Mouse (Mus musculus) right cerebral cortex, postnatal 14 days (tissue): ENCODE measurements at regions not wholly inside any gene's neighbourhood (a gene's known extent, or its start where the extent isn't known, plus 50 kb on each side); places are given as distances from the start of the nearest gene placed in this dataset.

Experiments used
- DNase-seq: peaks from one replicate; pipeline ENCODE4 v3.0.0; 2022

- no peak for DNase-seq
Measured at GRCm38 (mm10) chr4:31627777-31628176, 336.1 kb upstream of the Map3k7 start.

DNA sequence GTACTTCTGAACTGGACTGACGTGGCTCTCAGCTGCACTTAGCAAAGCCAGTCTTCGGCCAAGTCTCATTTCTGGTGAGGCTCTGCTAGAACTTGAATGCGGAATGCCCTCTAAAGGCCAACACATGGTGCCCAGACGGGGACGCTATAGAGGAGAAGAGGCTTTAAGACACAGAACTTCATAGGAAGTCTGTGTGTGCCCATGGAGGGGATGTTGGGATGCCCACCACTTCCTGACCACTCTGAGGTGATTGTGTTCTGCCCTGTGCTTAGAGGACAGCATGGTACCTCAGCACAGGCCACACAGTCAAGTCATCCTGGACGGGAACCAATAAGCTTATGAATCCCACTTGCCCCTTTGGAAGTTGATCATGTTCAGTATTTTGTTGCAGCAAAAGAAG lies 325.3 kb upstream of the Map3k7 start:
- no peak for DNase-seq

DNA sequence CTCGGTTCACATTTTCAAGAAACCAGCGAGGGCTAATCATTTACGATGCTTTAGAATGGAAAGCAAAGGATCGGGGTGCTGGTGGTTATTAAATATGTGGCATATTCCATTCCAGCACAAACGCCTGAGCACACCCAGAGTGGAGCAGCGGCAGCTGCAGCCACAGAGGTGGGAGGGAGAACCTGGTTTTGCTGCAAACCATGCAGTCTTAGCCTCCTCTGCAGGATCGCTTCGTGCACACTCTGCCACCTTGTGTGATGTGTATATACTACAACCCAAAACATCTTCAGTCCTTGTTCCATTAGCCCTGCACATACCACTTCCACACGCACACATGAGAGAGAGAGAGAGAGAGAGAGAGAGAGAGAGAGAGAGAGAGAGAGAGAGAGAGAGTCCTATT lies 321.7 kb upstream of the Map3k7 start:
- peak; percentile 55 for DNase-seq

- no peak for DNase-seq
Measured at GRCm38 (mm10) chr4:31642593-31643290, 321.2 kb upstream of the Map3k7 start.

GRCm38 (mm10) chr4:31648631-31649368 lies 315.1 kb upstream of the Map3k7 start:
- no peak for DNase-seq

- no peak for DNase-seq
Measured at GRCm38 (mm10) chr4:31655364-31656106, 308.4 kb upstream of the Map3k7 start.

- DNase-seq: no peak
Measured at GRCm38 (mm10) chr4:31656111-31656510, 307.8 kb upstream of the Map3k7 start.

- DNase-seq: no peak
Measured at GRCm38 (mm10) chr4:31658820-31659219, 305.1 kb upstream of the Map3k7 start.

- DNase-seq: no peak
Measured at GRCm38 (mm10) chr4:31660896-31661295, 303.0 kb upstream of the Map3k7 start.

- no peak for DNase-seq
Measured at GRCm38 (mm10) chr4:31671530-31672170, 292.2 kb upstream of the Map3k7 start.

GRCm38 (mm10) chr4:31672171-31672841 lies 291.6 kb upstream of the Map3k7 start:
- DNase-seq: no peak

DNA sequence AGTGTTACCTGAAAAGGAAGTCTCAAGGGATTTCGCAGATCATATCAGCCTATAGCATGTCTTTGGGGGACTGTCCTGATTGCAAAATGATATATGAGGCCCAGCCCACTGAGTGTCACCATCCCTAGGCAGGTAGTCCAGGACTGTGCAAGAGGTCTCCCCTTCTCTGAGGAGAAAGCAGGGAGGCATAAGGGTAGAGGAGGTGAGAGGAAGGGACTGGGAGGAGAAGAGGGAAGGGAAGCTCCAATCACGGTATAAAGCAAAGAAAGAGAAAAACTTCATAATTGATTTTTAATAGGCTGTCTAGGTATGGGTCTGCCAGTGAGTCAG lies 291.1 kb upstream of the Map3k7 start:
- DNase-seq: no peak

DNA sequence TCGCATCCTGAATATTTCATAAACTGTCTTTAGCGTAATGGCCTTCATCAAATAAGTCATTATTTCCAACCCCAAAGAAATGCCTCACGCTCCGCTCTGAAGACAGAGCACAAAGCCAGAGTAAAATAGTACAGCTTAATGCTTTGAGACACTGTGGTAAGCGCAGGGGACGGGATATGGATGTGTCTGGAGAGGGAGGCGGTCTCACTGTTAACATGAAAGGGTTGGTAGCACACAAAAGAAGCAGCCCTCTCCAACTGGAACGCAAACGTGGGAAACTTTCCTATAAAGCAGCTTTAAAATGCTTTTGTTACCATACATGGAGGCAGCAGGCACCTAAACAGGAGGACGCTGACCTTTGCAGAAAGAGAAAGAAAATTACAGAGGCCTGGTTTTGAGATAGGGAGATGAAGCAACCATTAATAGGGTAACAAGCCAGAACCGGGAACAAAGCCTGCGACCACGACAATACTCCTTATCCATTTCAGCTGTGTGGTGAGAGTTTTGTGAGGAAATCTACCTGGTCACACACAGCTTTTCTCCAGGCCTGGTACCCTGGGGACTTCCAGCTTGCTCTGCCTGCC lies 284.8 kb upstream of the Map3k7 start:
- no peak for DNase-seq

DNA sequence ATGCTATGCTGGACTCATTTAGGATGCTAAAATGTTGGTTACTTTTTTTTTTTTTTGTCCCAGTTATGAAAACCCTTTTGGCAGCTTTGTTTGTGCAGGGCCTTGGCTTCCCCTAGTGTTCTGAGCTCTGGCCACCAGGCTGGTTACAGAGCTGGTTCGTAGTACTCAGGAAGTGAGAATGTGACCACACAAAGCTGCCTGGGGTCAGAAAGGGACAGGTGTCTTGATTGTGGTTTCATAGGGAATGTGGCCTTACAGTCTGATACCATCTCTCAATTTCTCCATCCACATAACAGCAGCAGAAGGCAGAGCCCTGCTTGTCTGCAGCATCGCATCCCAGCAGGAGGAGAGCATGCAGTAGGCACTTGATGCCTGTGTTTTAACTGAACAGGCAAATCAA lies 282.9 kb upstream of the Map3k7 start:
- DNase-seq: no peak

DNA sequence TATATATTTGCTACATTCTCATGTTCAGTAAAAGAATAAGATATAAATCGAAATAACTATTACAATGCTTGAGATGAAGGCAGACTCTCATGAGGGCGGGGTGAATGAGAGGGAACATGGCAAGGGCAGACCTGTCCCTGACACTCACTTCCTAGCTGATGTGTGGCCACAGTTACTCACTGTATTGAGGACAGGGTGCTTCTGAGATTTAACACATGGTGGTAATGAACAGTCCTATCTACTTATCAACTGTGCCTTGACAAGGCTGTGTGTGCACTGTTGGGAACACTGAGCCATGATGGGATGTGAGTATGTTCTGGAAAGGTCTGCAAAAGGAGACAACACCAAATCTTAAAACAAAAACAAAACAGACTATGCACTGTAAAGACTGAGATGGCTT lies 274.8 kb upstream of the Map3k7 start:
- DNase-seq: no peak

DNA sequence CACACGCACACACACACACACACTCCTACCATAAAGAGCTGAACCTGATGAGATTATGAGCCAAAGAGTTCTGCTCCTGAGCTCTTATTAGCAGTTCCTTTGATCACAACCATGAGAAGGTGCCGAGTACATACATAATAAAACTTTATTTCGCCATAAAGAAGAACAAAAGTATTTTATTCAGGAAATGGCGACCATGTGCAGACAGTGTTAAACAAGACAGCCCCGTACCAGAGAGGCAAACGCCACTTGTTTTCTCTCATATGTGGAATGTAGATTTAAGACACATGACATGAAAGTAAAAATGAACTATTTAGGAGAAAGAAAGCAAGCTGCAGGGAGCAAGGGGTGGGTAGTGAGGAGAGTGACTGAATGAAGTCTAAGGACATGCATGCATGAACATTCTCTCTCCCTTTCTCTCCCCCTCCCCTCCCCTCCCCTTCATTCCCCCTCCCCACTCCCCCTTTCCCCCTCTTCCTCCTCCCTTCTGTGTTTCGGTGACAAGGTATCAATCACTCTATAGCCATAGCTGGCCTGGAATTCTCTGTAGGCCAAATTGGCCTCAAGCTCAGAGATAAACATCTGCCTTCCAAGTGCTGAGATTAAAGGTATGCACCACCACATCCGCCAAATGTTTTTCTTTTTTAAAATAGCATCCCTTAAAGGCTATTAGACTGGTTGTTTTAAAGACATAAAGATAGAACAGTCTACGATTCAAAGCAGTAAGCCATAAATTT lies 266.0 kb upstream of the Map3k7 start:
- DNase-seq: no peak

DNA sequence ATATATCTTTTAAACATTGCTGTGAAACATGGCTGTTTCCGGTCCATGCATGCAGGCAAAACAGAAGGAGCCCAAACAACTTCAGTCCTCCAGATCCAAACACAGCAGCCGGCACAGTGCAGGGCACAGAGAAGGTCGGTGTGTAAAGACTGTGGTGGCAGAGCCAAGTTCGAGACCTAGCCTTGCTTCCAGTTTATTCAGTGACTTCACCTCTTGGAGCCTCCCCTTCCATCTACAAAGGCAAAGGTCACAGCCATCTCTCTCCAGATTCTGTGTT lies 265.5 kb upstream of the Map3k7 start:
- DNase-seq: no peak

GRCm38 (mm10) chr4:31699296-31699695 lies 264.6 kb upstream of the Map3k7 start:
- no peak for DNase-seq

- no peak for DNase-seq
Measured at GRCm38 (mm10) chr4:31714054-31714651, 249.7 kb upstream of the Map3k7 start.

- no peak for DNase-seq
Measured at GRCm38 (mm10) chr4:31723501-31723900, 240.4 kb upstream of the Map3k7 start.

- DNase-seq: no peak
Measured at GRCm38 (mm10) chr4:31724400-31724799, 239.5 kb upstream of the Map3k7 start.
